Mouse (Mus musculus) limb, embryonic 15.5 days (tissue): ENCODE data around the gene Nrxn1. TPM values are rescaled to one million over a fixed set of nuclear protein-coding genes. Genes with fewer than 3 reads are reported as not detected.

Experiments used
- ATAC-seq: fragments of 200-750 bp; cut with Nextera tagmentation; 2 replicates; pipeline ENCODE4 v1.8.0; 2017; ENCODE audit warnings: low read depth, moderate TSS enrichment; ENCODE audit not compliant: insufficient number of reproducible peaks, low FRiP score, low TSS enrichment
- H3K27ac ChIP-seq: fragments of 300-500 bp; sonication (generic); 2 replicates; pipeline ENCODE4 v1.5.1; 2015; ENCODE audit warnings: moderate library complexity, mild to moderate bottlenecking, inconsistent platforms
- H3K27me3 ChIP-seq: fragments of 300-500 bp; sonication (generic); 2 replicates; pipeline ENCODE4 v1.6.1; 2015; ENCODE audit warnings: inconsistent platforms
- H3K36me3 ChIP-seq: fragments of 300-500 bp; sonication (generic); 2 replicates; pipeline ENCODE4 v1.6.1; 2015; ENCODE audit warnings: inconsistent platforms
- H3K4me1 ChIP-seq: fragments of 300-500 bp; sonication (generic); 2 replicates; pipeline ENCODE4 v1.6.1; 2015; ENCODE audit warnings: inconsistent platforms
- H3K4me2 ChIP-seq: fragments of 300-500 bp; sonication (generic); 2 replicates; pipeline ENCODE4 v1.6.1; 2015; ENCODE audit warnings: mild to moderate bottlenecking, inconsistent platforms
- H3K4me3 ChIP-seq: fragments of 300-500 bp; sonication (generic); 2 replicates; pipeline ENCODE4 v1.5.1; 2015; ENCODE audit warnings: mild to moderate bottlenecking, inconsistent platforms
- H3K9ac ChIP-seq: fragments of 300-500 bp; sonication (generic); 2 replicates; pipeline ENCODE4 v1.6.1; 2015; ENCODE audit warnings: inconsistent platforms
- H3K9me3 ChIP-seq: fragments of 300-500 bp; sonication (generic); 2 replicates; pipeline ENCODE4 v1.6.1; 2016; ENCODE audit warnings: inconsistent platforms
- WGBS: fragments of 180-500 bp; shearing (Covaris S2); methylation state at CpG from one replicate; pipeline ENCODE4 v1.1.7; 2015; 5-methylcytosine and 5-hydroxymethylcytosine counted together
- polyA plus RNA-seq: library from polyadenylated mRNA; unstranded; fragments of >200 nt; fragmentation: Nextera tagmentation; extraction: Ambion mirVana; gene quantifications from 2 replicates; pipeline ENCODE4 v1.2.1, GENCODE M21; 2015

Gene Nrxn1
- polyA plus RNA-seq, 1 experiment from 2014 or later = 12.4 TPM

GRCm38 (mm10) chr17:90797659-90798288 is 295.1 kb downstream of the Nrxn1 start:
- Histone ChIP-seq H3K4me3 (no peak overlapping the region), H3K4me2 (no peak overlapping the region), H3K9ac (no peak overlapping the region), H3K9me3 (no peaks in the 10 kb centered on the region), H3K27ac (no peak overlapping the region), H3K27me3 (no peaks in the 10 kb centered on the region), H3K36me3 (no peaks in the 10 kb centered on the region), H3K4me1 (no peaks in the 10 kb centered on the region)
- ATAC-seq = no peak
- 93% methylated on average over 2 of the region's 2 CpGs for WGBS

GRCm38 (mm10) chr17:90796974-90797373 is 295.9 kb downstream of the Nrxn1 start:
- Histone ChIP-seq H3K9me3 (no peaks in the 10 kb centered on the region), H3K4me1 (no peaks in the 10 kb centered on the region), H3K4me2 (no peak overlapping the region), H3K36me3 (no peaks in the 10 kb centered on the region), H3K9ac (no peak overlapping the region), H3K27ac (no peak overlapping the region), H3K4me3 (no peak overlapping the region), H3K27me3 (no peaks in the 10 kb centered on the region)
- WGBS = 74% methylated on average over 2 of the region's 2 CpGs
- no peak for ATAC-seq

GRCm38 (mm10) chr17:90788491-90789127 is 304.3 kb downstream of the Nrxn1 start:
- no peaks in the 10 kb centered on the region for H3K4me1 ChIP-seq
- no peak overlapping the region for H3K27ac ChIP-seq
- H3K9ac ChIP-seq = no peak overlapping the region
- WGBS = 72% methylated on average over 3 of the region's 3 CpGs
- H3K4me2 ChIP-seq = no peak overlapping the region
- H3K4me3 ChIP-seq = no peak overlapping the region
- no peaks in the 10 kb centered on the region for H3K36me3 ChIP-seq
- no peaks in the 10 kb centered on the region for H3K9me3 ChIP-seq
- no peaks in the 10 kb centered on the region for H3K27me3 ChIP-seq
- no peak for ATAC-seq

- H3K36me3 ChIP-seq = no peaks in the 10 kb centered on the region
- WGBS = 66% methylated on average over 1 of the region's 1 CpGs
- no peaks in the 10 kb centered on the region for H3K4me1 ChIP-seq
- H3K27me3 ChIP-seq = no peaks in the 10 kb centered on the region
- ATAC-seq = no peak
- H3K27ac ChIP-seq = no peak overlapping the region
- H3K4me3 ChIP-seq = no peak overlapping the region
- no peak overlapping the region for H3K9ac ChIP-seq
- H3K4me2 ChIP-seq = no peak overlapping the region
- no peaks in the 10 kb centered on the region for H3K9me3 ChIP-seq
These were observed 304.8 kb downstream of the Nrxn1 start for GRCm38 (mm10) chr17:90788040-90788439.

GRCm38 (mm10) chr17:90787121-90787788 is 305.6 kb downstream of the Nrxn1 start:
- ATAC-seq = no peak
- WGBS = 64% methylated on average over 5 of the region's 5 CpGs
- H3K9ac ChIP-seq = no peak overlapping the region
- no peaks in the 10 kb centered on the region for H3K27me3 ChIP-seq
- H3K4me1 ChIP-seq = no peaks in the 10 kb centered on the region
- H3K36me3 ChIP-seq = no peaks in the 10 kb centered on the region
- H3K9me3 ChIP-seq = no peaks in the 10 kb centered on the region
- no peak overlapping the region for H3K4me2 ChIP-seq
- H3K27ac ChIP-seq = no peak overlapping the region
- H3K4me3 ChIP-seq = no peak overlapping the region

- ATAC-seq = no peak
- H3K4me1 ChIP-seq = no peaks in the 10 kb centered on the region
- H3K9ac ChIP-seq = no peak overlapping the region
- no peak overlapping the region for H3K4me3 ChIP-seq
- no peak overlapping the region for H3K4me2 ChIP-seq
- H3K27me3 ChIP-seq = no peaks in the 10 kb centered on the region
- H3K9me3 ChIP-seq = no peaks in the 10 kb centered on the region
- WGBS = 76% methylated on average over 1 of the region's 1 CpGs
- H3K36me3 ChIP-seq = no peaks in the 10 kb centered on the region
- H3K27ac ChIP-seq = no peak overlapping the region
These were observed 312.4 kb downstream of the Nrxn1 start for GRCm38 (mm10) chr17:90780481-90780880.

- no peak overlapping the region for H3K9ac ChIP-seq
- H3K9me3 ChIP-seq = no peaks in the 10 kb centered on the region
- no peak overlapping the region for H3K4me2 ChIP-seq
- no peak overlapping the region for H3K4me3 ChIP-seq
- ATAC-seq = no peak
- H3K4me1 ChIP-seq = no peaks in the 10 kb centered on the region
- no peak overlapping the region for H3K27ac ChIP-seq
- WGBS = 42% methylated on average over 3 of the region's 3 CpGs
- no peaks in the 10 kb centered on the region for H3K27me3 ChIP-seq
- no peaks in the 10 kb centered on the region for H3K36me3 ChIP-seq
These were observed 317.5 kb downstream of the Nrxn1 start for GRCm38 (mm10) chr17:90775397-90775796.

GRCm38 (mm10) chr17:90773233-90773632 is 319.6 kb downstream of the Nrxn1 start:
- no peaks in the 10 kb centered on the region for H3K27me3 ChIP-seq
- no peaks in the 10 kb centered on the region for H3K36me3 ChIP-seq
- no peak overlapping the region for H3K4me3 ChIP-seq
- ATAC-seq = no peak
- H3K4me1 ChIP-seq = no peaks in the 10 kb centered on the region
- WGBS = 75% methylated on average over 3 of the region's 3 CpGs
- H3K9ac ChIP-seq = no peak overlapping the region
- H3K4me2 ChIP-seq = no peak overlapping the region
- H3K9me3 ChIP-seq = no peaks in the 10 kb centered on the region
- no peak overlapping the region for H3K27ac ChIP-seq

GRCm38 (mm10) chr17:90768216-90768615 is 324.7 kb downstream of the Nrxn1 start:
- no peak overlapping the region for H3K4me2 ChIP-seq
- 20% methylated on average over 1 of the region's 1 CpGs for WGBS
- no peak overlapping the region for H3K4me3 ChIP-seq
- H3K9ac ChIP-seq = no peak overlapping the region
- H3K9me3 ChIP-seq = no peaks in the 10 kb centered on the region
- no peak for ATAC-seq
- no peak overlapping the region for H3K27ac ChIP-seq
- H3K36me3 ChIP-seq = no peaks in the 10 kb centered on the region
- no peaks in the 10 kb centered on the region for H3K27me3 ChIP-seq
- no peaks in the 10 kb centered on the region for H3K4me1 ChIP-seq

GRCm38 (mm10) chr17:90727124-90727523 is 365.7 kb downstream of the Nrxn1 start:
- WGBS = 30% methylated on average over 3 of the region's 3 CpGs
- ATAC-seq = no peak
- Histone ChIP-seq H3K27me3 (no peaks in the 10 kb centered on the region), H3K36me3 (no peaks in the 10 kb centered on the region), H3K4me2 (no peak overlapping the region), H3K9ac (no peak overlapping the region), H3K4me1 (no peaks in the 10 kb centered on the region), H3K4me3 (no peak overlapping the region), H3K27ac (no peak overlapping the region), H3K9me3 (no peaks in the 10 kb centered on the region)

- no peak for ATAC-seq
- no peak overlapping the region for H3K27ac ChIP-seq
- no peak overlapping the region for H3K9ac ChIP-seq
- no peaks in the 10 kb centered on the region for H3K9me3 ChIP-seq
- H3K4me3 ChIP-seq = no peak overlapping the region
- H3K4me2 ChIP-seq = no peak overlapping the region
- H3K27me3 ChIP-seq = no peaks in the 10 kb centered on the region
- H3K36me3 ChIP-seq = no peaks in the 10 kb centered on the region
- no peaks in the 10 kb centered on the region for H3K4me1 ChIP-seq
- 74% methylated on average over 4 of the region's 4 CpGs for WGBS
These were observed 388.1 kb downstream of the Nrxn1 start for GRCm38 (mm10) chr17:90704773-90705172.

GRCm38 (mm10) chr17:90702626-90703025 is 390.2 kb downstream of the Nrxn1 start:
- ATAC-seq = no peak
- H3K9ac ChIP-seq = no peak overlapping the region
- no peak overlapping the region for H3K4me2 ChIP-seq
- H3K4me1 ChIP-seq = no peaks in the 10 kb centered on the region
- H3K4me3 ChIP-seq = no peak overlapping the region
- no peak overlapping the region for H3K27ac ChIP-seq
- H3K36me3 ChIP-seq = no peaks in the 10 kb centered on the region
- H3K27me3 ChIP-seq = no peaks in the 10 kb centered on the region
- 67% methylated on average over 1 of the region's 1 CpGs for WGBS
- no peaks in the 10 kb centered on the region for H3K9me3 ChIP-seq
